ENCODE assay signal across 9 mouse cellular contexts in the genomic region with DNA sequence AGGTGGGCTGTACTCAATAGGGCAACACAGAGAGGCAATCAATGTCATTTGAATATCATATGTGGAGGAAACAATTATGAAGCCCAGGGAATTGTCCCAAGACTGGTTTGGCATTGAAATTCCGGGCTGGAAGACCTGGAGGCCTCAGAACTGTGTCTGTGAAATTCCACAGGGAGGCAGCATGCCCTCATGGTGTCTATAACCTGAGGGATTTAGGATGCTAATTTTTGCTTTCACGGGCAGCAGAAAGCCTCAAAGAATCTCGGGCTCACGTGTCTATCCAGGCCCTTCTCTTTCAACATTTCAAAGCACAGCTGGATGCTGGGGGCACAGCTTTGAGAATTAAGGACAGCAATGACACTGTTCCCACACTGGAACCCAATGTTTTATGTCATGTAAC. TPM values are rescaled to one million over a fixed set of nuclear protein-coding genes. Genes with fewer than 3 reads are reported as not detected.
DNase-seq lines count a peak whose midpoint lies in the region; TF ChIP-seq lines count a peak whose summit lies in the region.
"Had no signal": no experiment of that assay in that cellular context is flagged by ENCODE, and none has a peak within 500 bp of the region (broad histone marks: within the 10 kb centered on the region; RNA-seq: fewer than 3 reads in every experiment).

No protein-coding gene starts in this region.

- peak; percentile 39; the same call in 1 of the 2 replicates for TF ChIP-seq CTCF in bone marrow macrophage, adult 2 months (IDR thresholded peaks at IDR 0.05; ENCODE audit: low read depth, low read length)

- peak; percentile 16 for DNase-seq in gastrocnemius, adult 18-20 months (ENCODE audit: low spot score)
- DNase-seq in gastrocnemius, postnatal 25 days: no peak
- DNase-seq in 3T3-L1 (ENCODE audit: low read depth, low spot score): peak; percentile 76
- peak; percentile 19 for DNase-seq in frontal cortex, postnatal 14 days (ENCODE audit: low spot score in 2 of 2)
- peak; percentile 31 for DNase-seq in lung, postnatal 10 days
- no peak for DNase-seq in spleen, postnatal 4 days (ENCODE audit: low spot score in 2 of 2)
- no peak for DNase-seq in ovary, postnatal 10 days (ENCODE audit: low spot score)

- 0 out of 2 replicates have a peak, but pooled peaks cover 2% of the 10 kb centered on the region for H3K4me1 ChIP-seq in bone marrow macrophage, adult 2 months (ENCODE audit: control insufficient read depth, insufficient read depth, low read length)

- TF ChIP-seq POLR2A in bone marrow macrophage, adult 2 months (IDR thresholded peaks at IDR 0.05; ENCODE audit: borderline replicate concordance, low read depth, low read length): no peak

- H3K4me3 ChIP-seq in bone marrow macrophage, adult 2 months (ENCODE audit: insufficient read depth, low read length): no peak overlapping the region

- H3K27ac ChIP-seq in bone marrow macrophage, adult 2 months (ENCODE audit: insufficient read depth, low read depth, low read length): no peak overlapping the region
- H3K27ac ChIP-seq: liver, embryonic 14.5 days had no signal

RNA-seq across cellular contexts. Expression of a gene that starts 45.5 kb away (rescaled TPM):
- 10 to 100 TPM; 15.3 to 19.4 TPM for total RNA-seq in gastrocnemius, adult 18-20 months (2021)
- total RNA-seq in gastrocnemius, postnatal 25 days (2021): 10 to 100 TPM; 11.0 to 11.5 TPM
- polyA plus RNA-seq in bone marrow macrophage, adult 2 months (2012; ENCODE audit: insufficient read depth, insufficient read length, missing spikeins): 48.4 and 52.1 TPM in 2 replicates

Comparison
In these comparisons a context has a peak if more than half of its experiments do, and no peak if none do; other contexts are left out.
1. DNase-seq: peak in gastrocnemius, adult 18-20 months (single experiment), 3T3-L1 (single experiment), frontal cortex, postnatal 14 days (2 of 2) and lung, postnatal 10 days (single experiment); none in gastrocnemius, postnatal 25 days (single experiment), spleen, postnatal 4 days (0 of 2) and ovary, postnatal 10 days (single experiment).